8 mouse cellular contexts compared by ENCODE assay signal in the genomic region with DNA sequence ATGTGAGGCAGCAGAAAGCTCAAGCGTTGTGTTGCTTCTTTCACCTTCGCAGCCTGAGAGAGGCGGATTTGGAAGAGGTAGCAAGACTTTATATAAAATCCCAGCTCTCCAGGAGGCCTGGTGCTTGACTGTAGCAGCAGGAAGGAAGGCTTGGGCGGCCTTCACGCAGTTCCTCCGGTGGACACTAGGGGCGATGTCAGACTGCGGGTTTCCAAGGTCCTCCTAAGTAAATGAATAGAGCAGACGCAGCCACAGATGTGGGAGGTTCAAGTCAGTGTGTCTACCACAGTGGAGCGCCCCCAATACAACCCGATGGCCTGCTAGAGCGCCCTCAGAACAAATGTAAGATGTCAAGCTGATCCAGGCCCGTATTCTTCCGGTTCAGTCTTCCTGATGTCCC.
A peak's percentile ranks its signal among the peaks of the same experiment; 100 is the strongest.
DNase-seq lines count a peak whose midpoint lies in the region; ATAC-seq and TF ChIP-seq lines count a peak whose summit lies in the region.

No protein-coding gene starts in this region.

- TF ChIP-seq CTCF in heart, adult 2 months (IDR thresholded peaks at IDR 0.05): peak; percentile 92
- peak; percentile 86 for TF ChIP-seq CTCF in brain, embryonic 14.5 days (IDR thresholded peaks at IDR 0.05; ENCODE audit: borderline replicate concordance, extremely low read depth, insufficient read depth, insufficient read length)

- no peak overlapping the region for H3K4me2 ChIP-seq in forebrain, embryonic 14.5 days (ENCODE audit: low read length)
- H3K4me2 ChIP-seq in hindbrain, embryonic 14.5 days (replicated peaks): no peak overlapping the region
- no peak overlapping the region for H3K4me2 ChIP-seq in midbrain, embryonic 15.5 days

- no peaks in the 10 kb centered on the region for H3K79me2 ChIP-seq in heart, adult 2 months (replicated peaks; ENCODE audit: control insufficient read depth, insufficient read depth, low read length)

- H3K36me3 ChIP-seq in heart, adult 2 months (ENCODE audit: control insufficient read depth, insufficient read depth, low read length): no peaks in the 10 kb centered on the region
- no peaks in the 10 kb centered on the region for H3K36me3 ChIP-seq in heart, embryonic 10.5 days
- H3K36me3 ChIP-seq in forebrain, embryonic 14.5 days (ENCODE audit: control insufficient read depth, insufficient read depth, low read length): no peaks in the 10 kb centered on the region
- no peaks in the 10 kb centered on the region for H3K36me3 ChIP-seq in hindbrain, embryonic 14.5 days (replicated peaks; ENCODE audit: control insufficient read depth, insufficient read depth)
- no peaks in the 10 kb centered on the region for H3K36me3 ChIP-seq in midbrain, embryonic 15.5 days (replicated peaks)

- no peaks in the 10 kb centered on the region for H3K27me3 ChIP-seq in heart, adult 2 months (ENCODE audit: control insufficient read depth, insufficient read depth, low read length)
- no peaks in the 10 kb centered on the region for H3K27me3 ChIP-seq in heart, embryonic 10.5 days (ENCODE audit: insufficient read depth, poor library complexity, severe bottlenecking)
- no peaks in the 10 kb centered on the region for H3K27me3 ChIP-seq in forebrain, embryonic 14.5 days (replicated peaks; ENCODE audit: control insufficient read depth, insufficient read depth, low read length)
- no peaks in the 10 kb centered on the region for H3K27me3 ChIP-seq in hindbrain, embryonic 14.5 days (ENCODE audit: control insufficient read depth, insufficient read depth, low read length)
- H3K27me3 ChIP-seq in midbrain, embryonic 15.5 days (replicated peaks): no peaks in the 10 kb centered on the region

- WGBS in heart, adult 2 months: 20% methylated on average over 14 of the region's 14 CpGs
- WGBS in heart, embryonic 10.5 days: 14% methylated on average over 14 of the region's 14 CpGs
- WGBS in forebrain, embryonic 14.5 days: 19% methylated on average over 14 of the region's 14 CpGs
- WGBS in hindbrain, embryonic 14.5 days: 25% methylated on average over 14 of the region's 14 CpGs
- WGBS in midbrain, embryonic 15.5 days: 20% methylated on average over 14 of the region's 14 CpGs

- DNase-seq in heart, adult 2 months: peak; percentile 65 to 81
- no peak for DNase-seq in heart, embryonic 10.5 days (ENCODE audit: low spot score)
- DNase-seq in brain, embryonic 14.5 days (ENCODE audit: low read depth): peak; percentile 79
- DNase-seq in forebrain, embryonic 14.5 days (ENCODE audit: low spot score): peak; percentile 69
- DNase-seq in hindbrain, embryonic 14.5 days (ENCODE audit: low spot score): peak; percentile 74
- DNase-seq in left cerebral cortex, adult 9 months (ENCODE audit: low spot score in 2 of 2): peak; percentile 44 to 93
- DNase-seq in spleen, postnatal 4 days (ENCODE audit: low spot score in 2 of 2): peak; percentile 42 to 84

- peak; percentile 28; the same call in 1 of the 2 replicates for ATAC-seq in forebrain, embryonic 14.5 days
- ATAC-seq in hindbrain, embryonic 14.5 days (ENCODE audit: low FRiP score): no peak
- 0 out of 2 replicates have a peak, but pooled peaks have one; percentile 32 for ATAC-seq in midbrain, embryonic 15.5 days (replicated peaks)

- H3K27ac ChIP-seq in heart, adult 2 months: no peak overlapping the region
- no peak overlapping the region for H3K27ac ChIP-seq in heart, embryonic 10.5 days
- H3K27ac ChIP-seq in forebrain, embryonic 14.5 days (ENCODE audit: low read depth, low read length): no peak overlapping the region
- no peak overlapping the region for H3K27ac ChIP-seq in hindbrain, embryonic 14.5 days
- no peak overlapping the region for H3K27ac ChIP-seq in midbrain, embryonic 15.5 days

- no peak for TF ChIP-seq POLR2A in heart, adult 2 months (IDR thresholded peaks at IDR 0.05; ENCODE audit: insufficient read depth, low read depth, low read length)
- TF ChIP-seq POLR2A in brain, embryonic 14.5 days (IDR thresholded peaks at IDR 0.05; ENCODE audit: borderline replicate concordance, extremely low read depth, insufficient read depth, insufficient read length, poor library complexity, severe bottlenecking): no peak

- intact Hi-C loops in heart, adult 2 months (cut with DNase I): loop anchor here (2.0 to 5.0 kb wide), 3 partner anchors 132 to 692 kb away; a partner anchor contains a TSS

- H3K4me3 ChIP-seq in heart, adult 2 months: no peak overlapping the region
- H3K4me3 ChIP-seq in heart, embryonic 10.5 days: no peak overlapping the region
- no peak overlapping the region for H3K4me3 ChIP-seq in forebrain, embryonic 14.5 days (ENCODE audit: low read depth, low read length)
- no peak overlapping the region for H3K4me3 ChIP-seq in hindbrain, embryonic 14.5 days (replicated peaks; ENCODE audit: low read length)
- H3K4me3 ChIP-seq in midbrain, embryonic 15.5 days: no peak overlapping the region

- H3K9me3 ChIP-seq in heart, embryonic 10.5 days: no peaks in the 10 kb centered on the region
- no peaks in the 10 kb centered on the region for H3K9me3 ChIP-seq in forebrain, embryonic 14.5 days (replicated peaks; ENCODE audit: control insufficient read depth, low read length)
- no peaks in the 10 kb centered on the region for H3K9me3 ChIP-seq in hindbrain, embryonic 14.5 days (ENCODE audit: control insufficient read depth, low read length)
- no peaks in the 10 kb centered on the region for H3K9me3 ChIP-seq in midbrain, embryonic 15.5 days

- no peak for TF ChIP-seq EP300 in heart, adult 2 months (IDR thresholded peaks at IDR 0.05; ENCODE audit: insufficient read depth, low read depth, low read length)

- 0 out of 2 replicates have a peak, but pooled peaks cover 3% of the 10 kb centered on the region for H3K4me1 ChIP-seq in heart, adult 2 months (ENCODE audit: control insufficient read depth, insufficient read depth, low read length)
- no peaks in the 10 kb centered on the region; the same call in 1 of the 2 replicates for H3K4me1 ChIP-seq in heart, embryonic 10.5 days
- no peaks in the 10 kb centered on the region for H3K4me1 ChIP-seq in forebrain, embryonic 14.5 days (ENCODE audit: control insufficient read depth, insufficient read depth, low read length)
- peaks cover 8% of the 10 kb centered on the region for H3K4me1 ChIP-seq in hindbrain, embryonic 14.5 days (replicated peaks; ENCODE audit: control insufficient read depth, insufficient read depth, low read length)
- H3K4me1 ChIP-seq in midbrain, embryonic 15.5 days: no peaks in the 10 kb centered on the region

- H3K9ac ChIP-seq in heart, adult 2 months (ENCODE audit: low read depth, low read length): no peak overlapping the region
- no peak overlapping the region for H3K9ac ChIP-seq in forebrain, embryonic 14.5 days (ENCODE audit: low read length)
- no peak overlapping the region for H3K9ac ChIP-seq in hindbrain, embryonic 14.5 days
- no peak overlapping the region for H3K9ac ChIP-seq in midbrain, embryonic 15.5 days
